Mouse (Mus musculus) left cerebral cortex, adult 2 months (tissue): ENCODE data around the gene Olfr1009. TPM values are rescaled to one million over a fixed set of nuclear protein-coding genes. Genes with fewer than 3 reads are reported as not detected.
A peak's percentile ranks its signal among the peaks of the same experiment; 100 is the strongest.
"Not testable (repeated sequence)": the region's sequence is repeated elsewhere in the genome, so short reads cannot be mapped to it uniquely, and the experiment has no call there.

ENCODE experiments used
- DNase-seq, 2 experiments: peaks; one replicate each; pipeline ENCODE4 v3.0.0; 2021 to 2022; ENCODE audit warnings: low spot score in 2 of 2, mixed read lengths in 1 of 2; ENCODE audit errors: extremely low spot score in 1 of 2
- H3K27ac ChIP-seq: fragments of 200-600 bp; 2 replicates; pipeline ENCODE4 v1.8.1; 2022
- H3K4me3 ChIP-seq: fragments of 200-600 bp; 2 replicates; pipeline ENCODE4 v1.8.1; 2022
- CTCF ChIP-seq: fragments of 200-600 bp; IDR thresholded peaks from 2 replicates; pipeline ENCODE4 v1.8.1; 2022; ENCODE audit warnings: antibody characterized with exemption, mild to moderate bottlenecking, moderate library complexity
- intact Hi-C: fragments of 180-260 bp; cut with DNase I; formaldehyde crosslinking; loops from one replicate; pipeline ENCODE4 v1.15.1; 2025
- long read RNA-seq, 2 experiments: library from polyadenylated mRNA; stranded (forward); transcript quantifications; one replicate each; pipeline ENCODE4 v2.0.0; 2021; ENCODE audit warnings: borderline mapping rate in 2 of 2
- total RNA-seq, 2 experiments: library from RNA; stranded (reverse); gene quantifications; 2 replicates each; pipeline ENCODE4 v1.2.3; 2021

The Olfr1009 gene
- total RNA-seq: not detected
- long read RNA-seq, experiment 1: 0 reads
- long read RNA-seq, experiment 2: 0 reads

- Histone ChIP-seq H3K4me3 (no peak within 1 kb of the TSS), H3K27ac (no peak within 1 kb of the TSS)
- intact Hi-C loops: no loop called here
- no peak for DNase-seq
- TF ChIP-seq CTCF: no peak
These were observed at the start of gene Olfr1009 for GRCm38 (mm10) chr2:85715119-85715518. Gene Olfr1009 (plus strand): TSS chr2:85715419.

- Histone ChIP-seq H3K4me3 (no peak within 1 kb of the TSS), H3K27ac (no peak within 1 kb of the TSS)
- DNase-seq: no peak
- no peak for TF ChIP-seq CTCF
- intact Hi-C loops: no loop called here
These were observed 36.6 kb upstream of the Olfr1009 start, which contains the start of gene Olfr1006 for GRCm38 (mm10) chr2:85678667-85679066. Gene Olfr1006 (minus strand): TSS chr2:85678767.

GRCm38 (mm10) chr2:85689131-85689530 lies 26.1 kb upstream of the Olfr1009 start, which contains the start of gene Olfr1008:
Gene Olfr1008 (plus strand): TSS chr2:85689431.
- H3K27ac ChIP-seq: no peak within 1 kb of the TSS
- intact Hi-C loops: no loop called here
- no peak within 1 kb of the TSS for H3K4me3 ChIP-seq
- TF ChIP-seq CTCF: no peak
- DNase-seq: no peak

GRCm38 (mm10) chr2:85710680-85711079 lies 4.5 kb upstream of the Olfr1009 start:
- H3K4me3 ChIP-seq, DNase-seq, intact Hi-C loops, H3K27ac ChIP-seq: not testable (repeated sequence)

GRCm38 (mm10) chr2:85711159-85711558 lies 4.1 kb upstream of the Olfr1009 start:
- Histone ChIP-seq H3K27ac (no peak overlapping the region), H3K4me3 (no peak overlapping the region)
- TF ChIP-seq CTCF: no peak
- no peak for DNase-seq
- intact Hi-C loops: no loop called here

GRCm38 (mm10) chr2:85725793-85726192 lies 10.6 kb downstream of the Olfr1009 start:
- Histone ChIP-seq H3K4me3 (no peak overlapping the region), H3K27ac (no peak overlapping the region)
- TF ChIP-seq CTCF: peak; percentile 82
- DNase-seq: peak in 1 of 2 experiments; percentile 18
- intact Hi-C loops: loop anchor here (1.0 kb wide), 1 partner anchor 739 kb away; no protein-coding TSS in a partner anchor

GRCm38 (mm10) chr2:85753822-85754221 lies 38.6 kb downstream of the Olfr1009 start:
- no peak for DNase-seq
- intact Hi-C loops: no loop called here
- TF ChIP-seq CTCF: no peak
- Histone ChIP-seq H3K4me3 (no peak overlapping the region), H3K27ac (no peak overlapping the region)

GRCm38 (mm10) chr2:85762666-85763065 lies 47.4 kb downstream of the Olfr1009 start, which contains the start of gene Olfr1012:
Gene Olfr1012 (minus strand): TSS chr2:85762766.
- intact Hi-C loops: no loop called here
- TF ChIP-seq CTCF: no peak
- no peak within 1 kb of the TSS for H3K27ac ChIP-seq
- no peak for DNase-seq
- no peak within 1 kb of the TSS for H3K4me3 ChIP-seq

- no peak within 1 kb of the TSS for H3K4me3 ChIP-seq
- DNase-seq: no peak
- intact Hi-C loops: no loop called here
- TF ChIP-seq CTCF: no peak
- no peak within 1 kb of the TSS for H3K27ac ChIP-seq
These were observed 51.6 kb downstream of the Olfr1009 start, which contains the start of gene Olfr1013 for GRCm38 (mm10) chr2:85766798-85767197. Gene Olfr1013 (plus strand): TSS chr2:85767098.

- no peak within 1 kb of the TSS for H3K4me3 ChIP-seq
- no peak for DNase-seq
- TF ChIP-seq CTCF: no peak
- intact Hi-C loops: no loop called here
- H3K27ac ChIP-seq: no peak within 1 kb of the TSS
These were observed 57.2 kb downstream of the Olfr1009 start, which contains the start of gene Olfr1014 for GRCm38 (mm10) chr2:85772413-85772812. Gene Olfr1014 (plus strand): TSS chr2:85772713.

Other genes with a start within 250 kb of the Olfr1009 start
- gene 4833423E24Rik, start 196.4 kb upstream of the Olfr1009 start, total RNA-seq: not detected
- not detected for gene Olfr996, start 136.2 kb upstream of the Olfr1009 start, total RNA-seq
- not detected for gene Olfr998, start 126.5 kb upstream of the Olfr1009 start, total RNA-seq
- gene Olfr1000, start 103.5 kb upstream of the Olfr1009 start, total RNA-seq: not detected
- not detected for gene Olfr1002, start 64.7 kb upstream of the Olfr1009 start, total RNA-seq
- gene Olfr154, start 51.0 kb upstream of the Olfr1009 start, total RNA-seq: not detected
- not detected for gene Olfr1006, start 36.7 kb upstream of the Olfr1009 start, total RNA-seq
- gene Olfr1008, start 26.0 kb upstream of the Olfr1009 start, total RNA-seq: not detected
- gene Olfr1012, start 47.3 kb downstream of the Olfr1009 start, total RNA-seq: not detected
- gene Olfr1013, start 51.7 kb downstream of the Olfr1009 start, total RNA-seq: not detected
- not detected for gene Olfr1014, start 57.3 kb downstream of the Olfr1009 start, total RNA-seq
- not detected for gene Olfr1015, start 66.6 kb downstream of the Olfr1009 start, total RNA-seq
- gene Olfr1016, start 87.1 kb downstream of the Olfr1009 start, total RNA-seq: not detected
- gene Olfr1018, start 103.1 kb downstream of the Olfr1009 start, total RNA-seq: not detected
- gene Olfr1019, start 130.1 kb downstream of the Olfr1009 start, total RNA-seq: not detected
- gene Olfr1020, start 131.6 kb downstream of the Olfr1009 start, total RNA-seq: not detected
- gene Olfr1022, start 153.2 kb downstream of the Olfr1009 start, total RNA-seq: not detected
- gene Olfr1023, start 170.2 kb downstream of the Olfr1009 start, total RNA-seq: not detected
- not detected for gene Olfr1024, start 189.6 kb downstream of the Olfr1009 start, total RNA-seq
- not detected for gene Olfr1025-ps1, start 199.8 kb downstream of the Olfr1009 start, total RNA-seq
- not detected for gene Olfr1026, start 206.1 kb downstream of the Olfr1009 start, total RNA-seq
- gene Olfr1028, start 235.0 kb downstream of the Olfr1009 start, total RNA-seq: not detected